Mouse (Mus musculus): ENCODE results near the gene Prph2. TPM values are rescaled to one million over a fixed set of nuclear protein-coding genes. Genes with fewer than 3 reads are reported as not detected.

Prph2 gene
- polyA plus RNA-seq, 1 experiment from 2014 or later, result not detected

- H3K36me3 ChIP-seq, result no peaks in the 10 kb centered on the region; the same call in 1 of the 2 replicates
- H3K27me3 ChIP-seq, result no peaks in the 10 kb centered on the region
- 82% methylated on average over 9 of the region's 9 CpGs for WGBS
- no peak overlapping the region for H3K4me2 ChIP-seq (replicated peaks)
- no peak overlapping the region for H3K27ac ChIP-seq (replicated peaks)
- no peaks in the 10 kb centered on the region for H3K9me3 ChIP-seq (replicated peaks)
- no peak for ATAC-seq (ENCODE audit: insufficient number of reproducible peaks, low FRiP score, low TSS enrichment, low read depth)
- no peak overlapping the region for H3K9ac ChIP-seq
- no peak overlapping the region for H3K4me3 ChIP-seq (replicated peaks)
- H3K4me1 ChIP-seq, result peaks cover 24% of the 10 kb centered on the region
Observed at GRCm38 (mm10) chr17:46895426-46895825, 14.8 kb upstream of the Prph2 start.

- no peak overlapping the region for H3K9ac ChIP-seq
- H3K36me3 ChIP-seq, result no peaks in the 10 kb centered on the region; the same call in 1 of the 2 replicates
- WGBS, result 42% methylated on average over 13 of the region's 13 CpGs
- no peaks in the 10 kb centered on the region for H3K9me3 ChIP-seq (replicated peaks)
- no peak overlapping the region for H3K4me3 ChIP-seq (replicated peaks)
- no peak overlapping the region for H3K4me2 ChIP-seq (replicated peaks)
- ATAC-seq (ENCODE audit: insufficient number of reproducible peaks, low FRiP score, low TSS enrichment, low read depth), result no peak
- H3K27ac ChIP-seq (replicated peaks), result no peak overlapping the region
- no peaks in the 10 kb centered on the region for H3K27me3 ChIP-seq
- H3K4me1 ChIP-seq, result peaks cover 12% of the 10 kb centered on the region
Observed at GRCm38 (mm10) chr17:46897221-46897950, 12.9 kb upstream of the Prph2 start.

- Histone ChIP-seq H3K9me3 (replicated peaks) (no peaks in the 10 kb centered on the region), H3K27me3 (no peaks in the 10 kb centered on the region), H3K4me1 (peaks cover 3% of the 10 kb centered on the region; the same call in 1 of the 2 replicates), H3K36me3 (no peaks in the 10 kb centered on the region), H3K9ac (no peak overlapping the region), H3K4me3 (replicated peaks) (no peak overlapping the region), H3K27ac (replicated peaks) (no peak overlapping the region), H3K4me2 (replicated peaks) (no peak overlapping the region)
- ATAC-seq (ENCODE audit: insufficient number of reproducible peaks, low FRiP score, low TSS enrichment, low read depth), result no peak
- 54% methylated on average over 2 of the region's 2 CpGs for WGBS
Observed at GRCm38 (mm10) chr17:46900941-46901340, 9.3 kb upstream of the Prph2 start.

- Histone ChIP-seq H3K9me3 (replicated peaks) (no peaks in the 10 kb centered on the region), H3K4me2 (replicated peaks) (no peak overlapping the region), H3K4me1 (peaks cover 3% of the 10 kb centered on the region; the same call in 1 of the 2 replicates), H3K9ac (no peak overlapping the region), H3K36me3 (no peaks in the 10 kb centered on the region), H3K27ac (replicated peaks) (no peak overlapping the region), H3K27me3 (no peaks in the 10 kb centered on the region), H3K4me3 (replicated peaks) (no peak overlapping the region)
- 20% methylated on average over 19 of the region's 19 CpGs for WGBS
- ATAC-seq (ENCODE audit: insufficient number of reproducible peaks, low FRiP score, low TSS enrichment, low read depth), result peak; percentile 66; the same call in 1 of the 2 replicates
Observed at GRCm38 (mm10) chr17:46903876-46904490, 6.3 kb upstream of the Prph2 start.

- Histone ChIP-seq H3K27ac (replicated peaks) (no peak overlapping the region), H3K4me2 (replicated peaks) (no peak overlapping the region), H3K4me1 (no peaks in the 10 kb centered on the region), H3K36me3 (no peaks in the 10 kb centered on the region), H3K27me3 (no peaks in the 10 kb centered on the region), H3K4me3 (replicated peaks) (no peak overlapping the region), H3K9me3 (replicated peaks) (no peaks in the 10 kb centered on the region), H3K9ac (no peak overlapping the region)
- 31% methylated on average over 6 of the region's 6 CpGs for WGBS
- 0 out of 2 replicates have a peak, but pooled peaks have one; percentile 12 for ATAC-seq (ENCODE audit: insufficient number of reproducible peaks, low FRiP score, low TSS enrichment, low read depth)
Observed at GRCm38 (mm10) chr17:46912331-46912730, 2.1 kb downstream of the Prph2 start.

- no peak for ATAC-seq (ENCODE audit: insufficient number of reproducible peaks, low FRiP score, low TSS enrichment, low read depth)
- 0 out of 2 replicates have a peak, but pooled peaks cover 7% of the 10 kb centered on the region for H3K4me1 ChIP-seq
- no peaks in the 10 kb centered on the region for H3K9me3 ChIP-seq (replicated peaks)
- no peak overlapping the region for H3K4me2 ChIP-seq (replicated peaks)
- no peak overlapping the region for H3K9ac ChIP-seq
- no peaks in the 10 kb centered on the region for H3K36me3 ChIP-seq
- no peak overlapping the region for H3K27ac ChIP-seq (replicated peaks)
- 55% methylated on average over 3 of the region's 3 CpGs for WGBS
- no peak overlapping the region for H3K4me3 ChIP-seq (replicated peaks)
- no peaks in the 10 kb centered on the region for H3K27me3 ChIP-seq
Observed at GRCm38 (mm10) chr17:46915129-46915528, 4.9 kb downstream of the Prph2 start.

- H3K27me3 ChIP-seq, result no peaks in the 10 kb centered on the region
- H3K4me3 ChIP-seq (replicated peaks), result no peak overlapping the region
- ATAC-seq (ENCODE audit: insufficient number of reproducible peaks, low FRiP score, low TSS enrichment, low read depth), result no peak; the same call in 1 of the 2 replicates
- no peaks in the 10 kb centered on the region for H3K36me3 ChIP-seq
- H3K9me3 ChIP-seq (replicated peaks), result no peaks in the 10 kb centered on the region
- no peak overlapping the region for H3K4me2 ChIP-seq (replicated peaks)
- no peak overlapping the region for H3K9ac ChIP-seq
- WGBS, result 7% methylated on average over 4 of the region's 4 CpGs
- H3K4me1 ChIP-seq, result 0 out of 2 replicates have a peak, but pooled peaks cover 7% of the 10 kb centered on the region
- no peak overlapping the region for H3K27ac ChIP-seq (replicated peaks)
Observed at GRCm38 (mm10) chr17:46918951-46919350, 8.7 kb downstream of the Prph2 start.

- Histone ChIP-seq H3K36me3 (no peaks in the 10 kb centered on the region), H3K4me2 (replicated peaks) (no peak overlapping the region), H3K4me1 (0 out of 2 replicates have a peak, but pooled peaks cover 7% of the 10 kb centered on the region), H3K27me3 (no peaks in the 10 kb centered on the region), H3K9me3 (replicated peaks) (no peaks in the 10 kb centered on the region), H3K27ac (replicated peaks) (no peak overlapping the region), H3K4me3 (replicated peaks) (no peak overlapping the region), H3K9ac (no peak overlapping the region)
- no peak for ATAC-seq (ENCODE audit: insufficient number of reproducible peaks, low FRiP score, low TSS enrichment, low read depth)
- 50% methylated on average over 6 of the region's 6 CpGs for WGBS
Observed at GRCm38 (mm10) chr17:46920855-46921254, 10.6 kb downstream of the Prph2 start.

- no peak overlapping the region for H3K9ac ChIP-seq
- H3K27me3 ChIP-seq, result no peaks in the 10 kb centered on the region
- H3K9me3 ChIP-seq (replicated peaks), result no peaks in the 10 kb centered on the region
- no peaks in the 10 kb centered on the region for H3K4me1 ChIP-seq
- H3K4me3 ChIP-seq (replicated peaks), result no peak overlapping the region
- ATAC-seq (ENCODE audit: insufficient number of reproducible peaks, low FRiP score, low TSS enrichment, low read depth), result no peak
- no peak overlapping the region for H3K4me2 ChIP-seq (replicated peaks)
- 47% methylated on average over 6 of the region's 6 CpGs for WGBS
- H3K27ac ChIP-seq (replicated peaks), result no peak overlapping the region
- H3K36me3 ChIP-seq, result peaks cover 31% of the 10 kb centered on the region
Observed at GRCm38 (mm10) chr17:46926192-46926591, 15.9 kb downstream of the Prph2 start.

- H3K4me2 ChIP-seq (replicated peaks), result no peak overlapping the region
- no peak overlapping the region for H3K9ac ChIP-seq
- no peaks in the 10 kb centered on the region for H3K27me3 ChIP-seq
- H3K4me3 ChIP-seq (replicated peaks), result no peak overlapping the region
- ATAC-seq (ENCODE audit: insufficient number of reproducible peaks, low FRiP score, low TSS enrichment, low read depth), result no peak
- H3K4me1 ChIP-seq, result no peaks in the 10 kb centered on the region
- H3K36me3 ChIP-seq, result peaks cover 38% of the 10 kb centered on the region
- no peaks in the 10 kb centered on the region for H3K9me3 ChIP-seq (replicated peaks)
- no peak overlapping the region for H3K27ac ChIP-seq (replicated peaks)
- 76% methylated on average over 3 of the region's 3 CpGs for WGBS
Observed at GRCm38 (mm10) chr17:46926941-46927340, 16.7 kb downstream of the Prph2 start.

GRCm38 (mm10) chr17:46927781-46928180 lies 17.5 kb downstream of the Prph2 start:
- Histone ChIP-seq H3K27me3 (no peaks in the 10 kb centered on the region), H3K4me1 (no peaks in the 10 kb centered on the region), H3K9ac (no peak overlapping the region), H3K9me3 (replicated peaks) (no peaks in the 10 kb centered on the region), H3K4me2 (replicated peaks) (no peak overlapping the region), H3K4me3 (replicated peaks) (no peak overlapping the region), H3K36me3 (peaks cover 47% of the 10 kb centered on the region), H3K27ac (replicated peaks) (no peak overlapping the region)
- ATAC-seq (ENCODE audit: insufficient number of reproducible peaks, low FRiP score, low TSS enrichment, low read depth), result no peak
- 94% methylated on average over 5 of the region's 5 CpGs for WGBS

Data from embryonic facial prominence, embryonic 15.5 days (tissue).